Mouse (Mus musculus) CD4-positive naive resting alpha-beta T cell, adult 57 days (primary cell): ENCODE measurements around the gene Vezt. TPM values are rescaled to one million over a fixed set of nuclear protein-coding genes. Genes with fewer than 3 reads are reported as not detected.

Experiments used
- total RNA-seq: library from RNA; stranded (reverse); gene quantifications from one replicate; pipeline ENCODE4 v1.2.4, GENCODE M21; 2023

Gene Vezt
- total RNA-seq = 23.7 TPM

GRCm38 (mm10) chr10:94035658-94036374 is at the start of gene Vezt, which contains the start of gene Fgd6:
Gene Vezt (minus strand): TSS chr10:94035817.
Gene Fgd6 (plus strand): TSS chr10:94036001.

DNA sequence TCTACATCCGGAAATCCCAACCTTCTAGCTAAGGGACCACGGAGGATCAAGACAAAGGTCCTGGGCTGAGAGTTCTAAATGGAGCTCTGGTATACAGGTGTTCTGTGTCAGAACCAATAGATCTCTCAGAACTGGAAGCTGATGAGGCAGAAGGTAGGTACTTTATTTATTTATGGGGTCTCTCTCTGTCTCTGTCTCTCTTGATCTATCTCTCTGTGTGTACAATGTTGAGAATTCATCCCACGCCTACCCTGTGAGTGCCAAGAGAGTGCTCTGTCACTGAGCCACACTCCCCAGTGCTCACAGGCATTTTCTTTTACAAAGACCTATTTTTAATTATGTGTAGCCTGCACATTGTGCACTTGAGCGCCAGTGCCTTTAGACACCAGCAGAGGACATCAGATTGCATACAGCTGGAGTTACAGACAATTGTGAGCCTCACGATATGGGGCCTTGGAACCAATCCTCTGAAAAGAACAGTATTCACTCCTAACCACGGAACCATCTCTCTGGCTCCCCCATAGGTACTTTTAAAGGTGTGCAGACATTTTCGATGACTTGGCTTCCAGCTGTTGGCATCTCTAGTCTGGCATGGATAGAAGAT is 138.5 kb downstream of the Vezt start, which contains the start of gene Metap2:
TSS of gene Metap2 (minus strand) at position 51 of the 604 bp plus-strand sequence.

Other genes with a start within 250 kb of the Vezt start
- not detected for gene Usp44, start 204.3 kb downstream of the Vezt start, total RNA-seq
- 88.6 TPM for gene Metap2, start 138.7 kb downstream of the Vezt start, total RNA-seq
- gene Fgd6, start 184 bp upstream of the Vezt start, total RNA-seq = 7.3 TPM
- gene Nr2c1, start 112.2 kb upstream of the Vezt start, total RNA-seq = 9.0 TPM
- gene Ndufa12, start 162.9 kb upstream of the Vezt start, total RNA-seq = 44.5 TPM